Mouse (Mus musculus): ENCODE measurements around the gene Ccnd2. TPM values are rescaled to one million over a fixed set of nuclear protein-coding genes. Genes with fewer than 3 reads are reported as not detected.

The Ccnd2 gene
- total and polyA plus RNA-seq, 3 experiments, result 42.4 to 255 (median 146) TPM

GRCm38 (mm10) chr6:127196985-127197384, 45.0 kb upstream of the Ccnd2 start:
- dilution Hi-C loops (cut with MboI; ENCODE audit: extremely low pct_ligation_motif_present, extremely low pct_unique_long_range_greater_than_20kb, low sequenced_read_pairs) (no loop called here), in situ Hi-C loops (cut with MboI; ENCODE audit: low pct_ligation_motif_present, low pct_unique_long_range_greater_than_20kb, low sequenced_read_pairs) (no loop called here)
- Histone ChIP-seq H3K27me3 (replicated peaks) (peaks cover 2% of the 10 kb centered on the region), H3K4me1 (ENCODE audit: control insufficient read depth in 1 of 2, insufficient read depth in 2 of 2) (peaks cover 4 to 11% of the 10 kb centered on the region in 2 experiments; a peak in 2 of 4 replicates), H3K27ac (ENCODE audit: insufficient read depth, low read depth) (no peak overlapping the region), H3K9me3 (replicated peaks; ENCODE audit: low read length) (no peaks in the 10 kb centered on the region), H3K9ac (ENCODE audit: insufficient read depth, low read depth) (no peak overlapping the region), H3K79me2 (replicated peaks; ENCODE audit: control insufficient read depth, extremely low read depth, insufficient read depth, poor library complexity, severe bottlenecking) (no peaks in the 10 kb centered on the region), H3K4me3 (replicated peaks in 1 of 3; ENCODE audit: low read depth in 2 of 3, low read length in 2 of 3, poor library complexity in 1 of 3) (no peak overlapping the region), H3K4me2 (ENCODE audit: insufficient read depth, low read depth, poor library complexity, severe bottlenecking) (no peak overlapping the region), H3K36me3 (replicated peaks in 1 of 2; ENCODE audit: control insufficient read depth in 1 of 2, insufficient read depth in 1 of 2, low read length in 1 of 2) (no peaks in the 10 kb centered on the region)
- TF ChIP-seq ZKSCAN1 (IDR thresholded peaks at IDR 0.05; ENCODE audit: borderline replicate concordance, low read depth, low read length) (no peak), HCFC1 (IDR thresholded peaks at IDR 0.05; ENCODE audit: low read depth, low read length) (no peak), MAX (IDR thresholded peaks at IDR 0.05; ENCODE audit: low read length) (no peak), NRF1 (IDR thresholded peaks at IDR 0.05; ENCODE audit: low read depth, low read length) (no peak), USF1 (IDR thresholded peaks at IDR 0.05; ENCODE audit: low read depth, low read length) (no peak), ETS1 (conservative IDR thresholded peaks at IDR 0.05; ENCODE audit: low read depth, low read length) (no peak), CHD2 (IDR thresholded peaks at IDR 0.05; ENCODE audit: low read length) (no peak), RAD21 (IDR thresholded peaks at IDR 0.05; ENCODE audit: low read depth, low read length) (no peak), EP300 (IDR thresholded peaks at IDR 0.05; ENCODE audit: low read length) (no peak), RCOR1 (conservative IDR thresholded peaks at IDR 0.05; ENCODE audit: low read depth, low read length) (no peak), CHD1 (IDR thresholded peaks at IDR 0.05; ENCODE audit: low read depth, low read length) (no peak), ELF1 (IDR thresholded peaks at IDR 0.05; ENCODE audit: low read depth, low read length) (no peak), ZNF384 (IDR thresholded peaks at IDR 0.05; ENCODE audit: low read depth, low read length) (no peak), SMC3 (IDR thresholded peaks at IDR 0.05; ENCODE audit: low read depth, low read length) (no peak), POLR2A (IDR thresholded peaks at IDR 0.05; ENCODE audit: low read depth, low read length) (no peak), TCF12 (IDR thresholded peaks at IDR 0.05; ENCODE audit: low read depth, low read length) (no peak), SIN3A (IDR thresholded peaks at IDR 0.05; ENCODE audit: low read length) (no peak)
- DNase-seq (ENCODE audit: extremely low read depth), result no peak

- TF ChIP-seq ZNF384 (IDR thresholded peaks at IDR 0.05; ENCODE audit: low read depth, low read length), result no peak
- Histone ChIP-seq H3K4me2 (ENCODE audit: insufficient read depth, low read depth, poor library complexity, severe bottlenecking) (no peak overlapping the region), H3K9me3 (replicated peaks; ENCODE audit: low read length) (no peaks in the 10 kb centered on the region), H3K4me3 (replicated peaks in 1 of 3; ENCODE audit: low read depth in 2 of 3, low read length in 2 of 3, poor library complexity in 1 of 3) (no peak overlapping the region), H3K27me3 (replicated peaks) (no peaks in the 10 kb centered on the region), H3K79me2 (replicated peaks; ENCODE audit: control insufficient read depth, extremely low read depth, insufficient read depth, poor library complexity, severe bottlenecking) (no peaks in the 10 kb centered on the region), H3K27ac (ENCODE audit: insufficient read depth, low read depth) (no peak overlapping the region), H3K4me1 (ENCODE audit: control insufficient read depth in 1 of 2, insufficient read depth in 2 of 2) (peaks cover 6 to 48% of the 10 kb centered on the region in 2 experiments; a peak in 3 of 4 replicates), H3K36me3 (replicated peaks in 1 of 2; ENCODE audit: control insufficient read depth in 1 of 2, insufficient read depth in 1 of 2, low read length in 1 of 2) (no peaks in the 10 kb centered on the region), H3K9ac (ENCODE audit: insufficient read depth, low read depth) (no peak overlapping the region)
- in situ Hi-C loops (cut with MboI; ENCODE audit: low pct_ligation_motif_present, low pct_unique_long_range_greater_than_20kb, low sequenced_read_pairs) (no loop called here), dilution Hi-C loops (cut with MboI; ENCODE audit: extremely low pct_ligation_motif_present, extremely low pct_unique_long_range_greater_than_20kb, low sequenced_read_pairs) (no loop called here)
- DNase-seq (ENCODE audit: extremely low read depth), result no peak
Observed at GRCm38 (mm10) chr6:127181296-127181695, 29.3 kb upstream of the Ccnd2 start.

Data from CH12.LX (cell line).